Mouse (Mus musculus): Measurements from ENCODE around the gene Arhgef28. TPM values are rescaled to one million over a fixed set of nuclear protein-coding genes. Genes with fewer than 3 reads are reported as not detected.
A peak's percentile ranks its signal among the peaks of the same experiment; 100 is the strongest.

Gene Arhgef28
- polyA plus RNA-seq, 1 experiment from 2014 or later, result 38.6 TPM

DNA sequence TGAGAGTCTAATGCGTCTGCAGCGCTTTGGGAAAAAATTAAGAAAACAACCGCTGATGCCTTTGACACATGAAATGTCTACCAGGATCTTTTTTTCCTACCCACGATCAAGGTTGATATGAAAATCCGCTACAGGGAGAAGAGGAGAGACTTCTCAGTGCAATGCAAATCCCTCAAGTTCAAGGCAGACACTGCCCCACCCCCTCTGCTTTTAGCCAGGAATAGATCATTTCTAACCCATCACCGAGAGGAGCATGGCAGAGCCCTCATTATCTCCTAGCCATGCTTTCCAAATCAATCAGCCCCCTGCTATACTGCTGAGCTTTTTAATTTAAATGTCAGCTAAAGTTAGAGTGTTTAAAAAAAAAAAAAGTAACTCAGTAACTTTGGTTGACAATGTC, 318.2 kb downstream of the Arhgef28 start:
- Histone ChIP-seq H3K9ac (ENCODE audit: low read depth, low read length) (no peak overlapping the region), H3K4me3 (ENCODE audit: low read length) (no peak overlapping the region), H3K27me3 (ENCODE audit: control insufficient read depth, insufficient read depth, low read length) (no peaks in the 10 kb centered on the region), H3K4me1 (ENCODE audit: control insufficient read depth, insufficient read depth, low read length) (peaks cover 14% of the 10 kb centered on the region), H3K4me2 (replicated peaks; ENCODE audit: low read depth, low read length) (no peak overlapping the region), H3K27ac (ENCODE audit: low read depth, low read length) (no peak overlapping the region), H3K36me3 (ENCODE audit: control insufficient read depth, insufficient read depth, low read length) (no peaks in the 10 kb centered on the region), H3K9me3 (ENCODE audit: control insufficient read depth, low read length) (no peaks in the 10 kb centered on the region)
- ATAC-seq (ENCODE audit: low FRiP score, low TSS enrichment), result no peak
- 47% methylated on average over 6 of the region's 6 CpGs for WGBS

DNA sequence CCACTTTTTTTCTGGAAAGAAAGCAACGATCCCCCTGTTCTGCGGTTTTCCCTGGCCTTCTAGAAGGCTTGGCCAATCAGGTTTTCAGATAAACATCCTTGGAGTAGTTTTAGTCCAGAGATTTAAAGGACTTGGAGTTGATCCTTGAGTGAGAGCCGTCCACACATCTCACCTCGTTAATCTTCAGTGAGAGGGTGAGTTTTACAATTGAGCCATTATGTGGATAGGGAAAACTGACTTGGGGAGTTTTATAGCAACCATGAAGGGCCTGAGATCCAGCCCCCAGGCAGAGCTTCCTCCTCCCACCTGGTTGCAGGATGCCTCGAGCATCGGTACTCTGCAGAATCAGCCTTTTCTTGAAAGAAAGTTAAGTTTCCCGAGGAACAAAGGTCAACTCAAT, 318.7 kb downstream of the Arhgef28 start:
- Histone ChIP-seq H3K36me3 (ENCODE audit: control insufficient read depth, insufficient read depth, low read length) (no peaks in the 10 kb centered on the region), H3K4me3 (ENCODE audit: low read length) (no peak overlapping the region), H3K27ac (ENCODE audit: low read depth, low read length) (no peak overlapping the region), H3K4me1 (ENCODE audit: control insufficient read depth, insufficient read depth, low read length) (peaks cover 9% of the 10 kb centered on the region), H3K9me3 (ENCODE audit: control insufficient read depth, low read length) (no peaks in the 10 kb centered on the region), H3K27me3 (ENCODE audit: control insufficient read depth, insufficient read depth, low read length) (no peaks in the 10 kb centered on the region), H3K9ac (ENCODE audit: low read depth, low read length) (no peak overlapping the region), H3K4me2 (replicated peaks; ENCODE audit: low read depth, low read length) (no peak overlapping the region)
- no peak for ATAC-seq (ENCODE audit: low FRiP score, low TSS enrichment)
- 20% methylated on average over 7 of the region's 7 CpGs for WGBS

DNA sequence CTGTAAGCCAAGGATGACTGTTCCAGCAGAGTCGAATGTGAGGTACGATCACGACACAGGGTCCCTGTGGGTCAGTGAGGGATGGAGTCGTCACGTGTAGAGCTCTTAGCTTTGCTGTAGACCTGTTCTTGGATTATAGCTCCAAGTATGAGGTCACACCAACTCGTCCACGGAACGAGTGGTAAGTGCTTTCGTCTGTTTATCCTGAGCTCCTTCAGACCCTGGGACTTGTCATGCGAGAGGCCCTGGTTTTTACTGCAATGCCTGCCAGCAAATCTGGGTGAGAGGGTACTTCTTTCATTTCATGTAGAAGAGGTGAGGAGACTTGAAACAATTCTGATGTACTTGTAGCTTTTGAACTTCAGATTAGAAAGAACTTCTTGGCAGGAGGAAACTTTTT, 322.6 kb downstream of the Arhgef28 start:
- H3K9me3 ChIP-seq (ENCODE audit: control insufficient read depth, low read length), result no peaks in the 10 kb centered on the region
- H3K4me1 ChIP-seq (ENCODE audit: control insufficient read depth, insufficient read depth, low read length), result 0 out of 2 replicates have a peak, but pooled peaks cover 2% of the 10 kb centered on the region
- no peak overlapping the region for H3K4me3 ChIP-seq (ENCODE audit: low read length)
- no peak for ATAC-seq (ENCODE audit: low FRiP score, low TSS enrichment)
- no peak overlapping the region for H3K9ac ChIP-seq (ENCODE audit: low read depth, low read length)
- H3K36me3 ChIP-seq (ENCODE audit: control insufficient read depth, insufficient read depth, low read length), result no peaks in the 10 kb centered on the region
- no peak overlapping the region for H3K27ac ChIP-seq (ENCODE audit: low read depth, low read length)
- H3K4me2 ChIP-seq (replicated peaks; ENCODE audit: low read depth, low read length), result no peak overlapping the region
- WGBS, result 75% methylated on average over 10 of the region's 10 CpGs
- no peaks in the 10 kb centered on the region for H3K27me3 ChIP-seq (ENCODE audit: control insufficient read depth, insufficient read depth, low read length)

DNA sequence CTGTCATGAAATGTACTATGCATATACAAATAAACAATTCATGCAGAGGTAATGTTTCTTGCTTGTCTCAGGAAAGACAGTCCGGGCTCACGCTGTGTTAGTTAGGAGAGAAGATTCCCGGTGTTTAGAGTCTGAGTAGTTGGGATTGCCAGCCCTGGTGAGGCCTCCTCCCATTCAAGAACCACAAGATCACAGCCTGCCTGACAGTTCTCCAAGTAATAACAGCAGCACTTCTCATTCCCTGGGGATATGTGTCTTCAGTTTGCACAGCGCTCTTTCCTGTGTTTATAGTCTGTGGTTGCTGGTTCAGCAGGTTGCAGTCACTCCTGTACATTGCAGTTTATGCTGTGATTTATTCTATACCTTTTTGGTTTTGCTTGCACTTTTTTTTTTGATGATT, 329.8 kb downstream of the Arhgef28 start:
- no peak overlapping the region for H3K9ac ChIP-seq (ENCODE audit: low read depth, low read length)
- no peak overlapping the region for H3K4me2 ChIP-seq (replicated peaks; ENCODE audit: low read depth, low read length)
- H3K27ac ChIP-seq (ENCODE audit: low read depth, low read length), result no peak overlapping the region
- no peaks in the 10 kb centered on the region for H3K36me3 ChIP-seq (ENCODE audit: control insufficient read depth, insufficient read depth, low read length)
- no peaks in the 10 kb centered on the region for H3K9me3 ChIP-seq (ENCODE audit: control insufficient read depth, low read length)
- H3K4me1 ChIP-seq (ENCODE audit: control insufficient read depth, insufficient read depth, low read length), result 0 out of 2 replicates have a peak, but pooled peaks cover 6% of the 10 kb centered on the region
- WGBS, result 67% methylated on average over 4 of the region's 4 CpGs
- ATAC-seq (ENCODE audit: low FRiP score, low TSS enrichment), result 0 out of 2 replicates have a peak, but pooled peaks have one; percentile 24
- no peaks in the 10 kb centered on the region for H3K27me3 ChIP-seq (ENCODE audit: control insufficient read depth, insufficient read depth, low read length)
- H3K4me3 ChIP-seq (ENCODE audit: low read length), result no peak overlapping the region

DNA sequence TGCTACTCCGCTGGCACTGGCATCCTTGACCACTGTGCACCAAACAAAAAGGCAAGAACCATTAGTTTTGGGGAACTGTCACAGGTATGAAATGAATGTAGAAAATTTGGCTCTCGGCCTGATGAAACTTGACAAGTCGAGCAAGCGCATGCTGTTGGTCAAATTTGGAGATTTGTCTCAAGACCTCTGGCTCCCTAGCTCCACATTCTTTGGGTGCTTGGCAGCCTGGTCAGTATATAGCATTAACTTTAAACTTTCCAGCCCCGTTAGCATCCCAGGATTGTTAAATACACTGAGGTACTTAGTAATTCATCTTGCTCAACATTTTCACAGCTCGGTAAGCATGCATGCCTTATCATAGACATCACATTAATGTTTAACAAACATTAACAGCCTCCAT, 330.2 kb downstream of the Arhgef28 start:
- H3K4me2 ChIP-seq (replicated peaks; ENCODE audit: low read depth, low read length), result no peak overlapping the region
- no peaks in the 10 kb centered on the region for H3K36me3 ChIP-seq (ENCODE audit: control insufficient read depth, insufficient read depth, low read length)
- no peak overlapping the region for H3K9ac ChIP-seq (ENCODE audit: low read depth, low read length)
- H3K9me3 ChIP-seq (ENCODE audit: control insufficient read depth, low read length), result no peaks in the 10 kb centered on the region
- H3K4me1 ChIP-seq (ENCODE audit: control insufficient read depth, insufficient read depth, low read length), result 0 out of 2 replicates have a peak, but pooled peaks cover 6% of the 10 kb centered on the region
- no peak overlapping the region for H3K27ac ChIP-seq (ENCODE audit: low read depth, low read length)
- no peaks in the 10 kb centered on the region for H3K27me3 ChIP-seq (ENCODE audit: control insufficient read depth, insufficient read depth, low read length)
- no peak overlapping the region for H3K4me3 ChIP-seq (ENCODE audit: low read length)
- ATAC-seq (ENCODE audit: low FRiP score, low TSS enrichment), result peak; percentile 35; the same call in 1 of the 2 replicates
- 73% methylated on average over 6 of the region's 6 CpGs for WGBS

DNA sequence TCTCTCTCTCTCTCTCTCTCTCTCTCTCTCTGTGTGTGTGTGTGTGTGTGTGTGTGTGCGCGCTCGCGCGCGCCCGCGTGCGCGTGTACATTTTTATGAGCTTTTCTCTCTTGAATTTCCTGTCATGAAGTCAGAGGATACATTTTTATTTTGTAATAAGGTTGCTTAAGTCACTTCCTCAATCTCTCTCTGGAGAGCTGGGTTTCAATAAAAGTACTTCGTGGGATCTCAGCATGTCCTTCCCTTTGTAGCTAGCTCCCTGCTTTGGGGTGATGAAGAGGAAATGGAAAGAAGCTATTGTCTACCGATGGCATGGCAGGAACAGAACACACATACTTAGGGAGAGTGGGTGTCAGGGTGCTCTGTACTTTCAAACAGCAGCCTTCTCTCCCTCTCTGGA, 336.8 kb downstream of the Arhgef28 start:
- 66% methylated on average over 12 of the region's 12 CpGs for WGBS
- Histone ChIP-seq H3K9ac (ENCODE audit: low read depth, low read length) (no peak overlapping the region), H3K27ac (ENCODE audit: low read depth, low read length) (peak overlapping the region; percentile 20; the same call in 1 of the 2 replicates), H3K36me3 (ENCODE audit: control insufficient read depth, insufficient read depth, low read length) (no peaks in the 10 kb centered on the region), H3K27me3 (ENCODE audit: control insufficient read depth, insufficient read depth, low read length) (no peaks in the 10 kb centered on the region), H3K4me1 (ENCODE audit: control insufficient read depth, insufficient read depth, low read length) (peaks cover 20% of the 10 kb centered on the region), H3K9me3 (ENCODE audit: control insufficient read depth, low read length) (no peaks in the 10 kb centered on the region), H3K4me3 (ENCODE audit: low read length) (no peak overlapping the region), H3K4me2 (replicated peaks; ENCODE audit: low read depth, low read length) (no peak overlapping the region)
- ATAC-seq (ENCODE audit: low FRiP score, low TSS enrichment), result no peak

DNA sequence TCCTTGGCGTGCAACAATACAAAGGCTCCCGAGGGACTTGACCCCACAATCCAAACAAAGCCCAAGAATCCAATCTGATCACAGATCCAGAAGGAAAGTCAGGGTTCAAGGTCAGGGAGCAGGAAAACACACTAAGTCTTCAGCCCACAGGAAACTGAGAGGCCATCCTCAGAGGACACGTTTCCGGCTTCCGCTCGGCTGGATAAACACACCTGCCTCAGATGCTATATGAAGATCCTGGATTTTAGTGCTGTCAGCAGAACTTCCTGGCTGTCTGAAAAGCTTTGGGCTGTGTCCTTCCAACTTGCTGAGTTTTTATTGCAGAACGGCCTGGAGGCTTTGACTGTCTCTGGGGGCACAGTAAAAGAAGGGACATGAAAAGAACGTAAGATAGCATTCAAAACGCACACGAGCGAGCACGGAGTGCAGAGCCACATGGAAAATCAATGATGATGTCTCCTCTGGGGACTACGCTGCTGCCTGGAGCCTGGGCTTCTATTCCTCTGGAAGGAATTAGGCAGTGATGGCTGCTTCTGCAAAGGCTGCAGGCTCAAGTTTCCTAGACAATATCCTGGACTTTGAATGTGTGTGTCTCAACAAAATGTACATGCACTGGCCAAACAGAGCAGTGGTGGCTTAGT, 338.8 kb downstream of the Arhgef28 start:
- WGBS, result 17% methylated on average over 13 of the region's 13 CpGs
- no peak overlapping the region for H3K4me2 ChIP-seq (replicated peaks; ENCODE audit: low read depth, low read length)

DNA sequence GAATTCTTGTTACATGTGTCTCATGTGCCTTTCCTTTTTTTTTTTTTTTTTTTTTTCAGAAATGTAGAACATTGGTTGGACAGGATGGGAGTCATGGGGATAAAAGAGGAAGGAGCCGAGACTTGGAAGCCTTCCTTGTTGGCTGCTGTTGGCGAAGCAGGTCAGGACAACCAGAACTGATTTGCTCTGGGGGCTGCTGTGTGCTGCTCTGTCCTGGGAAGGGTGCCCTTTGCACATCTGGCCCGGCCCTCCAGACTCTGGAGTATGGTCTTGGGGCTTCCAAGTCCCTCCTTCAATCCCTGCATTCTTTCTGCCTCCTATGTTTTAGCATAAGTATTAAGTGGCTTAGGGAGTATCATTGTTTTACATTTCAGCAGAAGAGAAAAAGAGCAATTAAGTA, 347.2 kb downstream of the Arhgef28 start:
- Histone ChIP-seq H3K27me3 (ENCODE audit: control insufficient read depth, insufficient read depth, low read length) (no peaks in the 10 kb centered on the region), H3K9me3 (ENCODE audit: control insufficient read depth, low read length) (no peaks in the 10 kb centered on the region), H3K9ac (ENCODE audit: low read depth, low read length) (no peak overlapping the region), H3K27ac (ENCODE audit: low read depth, low read length) (no peak overlapping the region), H3K4me1 (ENCODE audit: control insufficient read depth, insufficient read depth, low read length) (0 out of 2 replicates have a peak, but pooled peaks cover 3% of the 10 kb centered on the region), H3K4me2 (replicated peaks; ENCODE audit: low read depth, low read length) (no peak overlapping the region), H3K4me3 (ENCODE audit: low read length) (no peak overlapping the region), H3K36me3 (ENCODE audit: control insufficient read depth, insufficient read depth, low read length) (no peaks in the 10 kb centered on the region)
- 82% methylated on average over 3 of the region's 3 CpGs for WGBS
- no peak for ATAC-seq (ENCODE audit: low FRiP score, low TSS enrichment)

More for the DNA sequence above, 338.8 kb downstream of the Arhgef28 start:
- peak overlapping the region; percentile 71; the same call in 1 of the 2 replicates for H3K27ac ChIP-seq (ENCODE audit: low read depth, low read length)
- H3K4me3 ChIP-seq (ENCODE audit: low read length), result no peak overlapping the region
- no peaks in the 10 kb centered on the region for H3K9me3 ChIP-seq (ENCODE audit: control insufficient read depth, low read length)
- peak; percentile 40; the same call in 1 of the 2 replicates for ATAC-seq (ENCODE audit: low FRiP score, low TSS enrichment)
- no peaks in the 10 kb centered on the region for H3K36me3 ChIP-seq (ENCODE audit: control insufficient read depth, insufficient read depth, low read length)
- H3K27me3 ChIP-seq (ENCODE audit: control insufficient read depth, insufficient read depth, low read length), result no peaks in the 10 kb centered on the region
- peaks cover 20% of the 10 kb centered on the region for H3K4me1 ChIP-seq (ENCODE audit: control insufficient read depth, insufficient read depth, low read length)
- no peak overlapping the region for H3K9ac ChIP-seq (ENCODE audit: low read depth, low read length)

DNA sequence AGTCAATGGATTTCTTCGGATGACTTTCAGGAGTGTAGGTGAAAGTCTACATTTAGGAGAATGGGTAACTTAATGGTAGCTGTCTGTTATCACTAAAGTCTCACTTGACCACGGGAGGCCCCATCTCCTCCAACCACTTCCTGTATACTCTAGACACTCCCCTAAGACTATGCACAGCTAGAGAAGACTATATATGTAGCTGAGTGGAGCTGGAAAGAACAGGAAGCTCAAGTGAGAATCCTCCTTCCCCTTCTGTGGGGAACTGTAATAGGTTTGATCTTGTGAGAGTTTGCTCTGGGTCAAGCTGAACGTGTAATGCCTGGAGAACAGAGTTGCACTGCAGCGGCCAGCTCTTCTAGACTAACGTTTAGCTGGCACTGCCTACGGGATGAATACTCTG, 348.4 kb downstream of the Arhgef28 start:
- H3K9me3 ChIP-seq (ENCODE audit: control insufficient read depth, low read length), result no peaks in the 10 kb centered on the region
- H3K4me3 ChIP-seq (ENCODE audit: low read length), result no peak overlapping the region
- no peak overlapping the region for H3K9ac ChIP-seq (ENCODE audit: low read depth, low read length)
- H3K4me1 ChIP-seq (ENCODE audit: control insufficient read depth, insufficient read depth, low read length), result 0 out of 2 replicates have a peak, but pooled peaks cover 3% of the 10 kb centered on the region
- no peak overlapping the region for H3K27ac ChIP-seq (ENCODE audit: low read depth, low read length)
- H3K4me2 ChIP-seq (replicated peaks; ENCODE audit: low read depth, low read length), result no peak overlapping the region
- H3K36me3 ChIP-seq (ENCODE audit: control insufficient read depth, insufficient read depth, low read length), result no peaks in the 10 kb centered on the region
- no peaks in the 10 kb centered on the region for H3K27me3 ChIP-seq (ENCODE audit: control insufficient read depth, insufficient read depth, low read length)
- ATAC-seq (ENCODE audit: low FRiP score, low TSS enrichment), result no peak
- 84% methylated on average over 6 of the region's 6 CpGs for WGBS

All from kidney, embryonic 14.5 days (tissue).